Mouse (Mus musculus) cerebellum, adult 2 months (tissue): ENCODE data around the gene Lypla2. TPM values are rescaled to one million over a fixed set of nuclear protein-coding genes. Genes with fewer than 3 reads are reported as not detected.
A peak's percentile ranks its signal among the peaks of the same experiment; 100 is the strongest.
"Not testable (repeated sequence)": the region's sequence is repeated elsewhere in the genome, so short reads cannot be mapped to it uniquely, and the experiment has no call there.

ENCODE experiments used
- DNase-seq, 2 experiments: peaks; one replicate each; pipeline ENCODE4 v3.0.0; 2021
- H3K27ac ChIP-seq: fragments of 200-500 bp; 2 replicates; pipeline ENCODE4 v1.5.1; 2012; ENCODE audit warnings: low read length, control low read depth, inconsistent platforms; ENCODE audit not compliant: insufficient read depth
- H3K27me3 ChIP-seq: fragments of 200-500 bp; 2 replicates; pipeline ENCODE4 v1.6.1; 2012; ENCODE audit warnings: inconsistent platforms, mild to moderate bottlenecking, low read length, moderate library complexity; ENCODE audit not compliant: control insufficient read depth, insufficient read depth
- H3K4me1 ChIP-seq: fragments of 200-500 bp; 2 replicates; pipeline ENCODE4 v1.6.1; 2011; ENCODE audit warnings: low read length; ENCODE audit not compliant: control insufficient read depth, insufficient read depth
- H3K4me3 ChIP-seq: fragments of 200-500 bp; replicated peaks from 2 replicates; pipeline ENCODE3; 2011; ENCODE audit warnings: mild to moderate bottlenecking, low read depth, low read length, control low read depth; ENCODE audit not compliant: insufficient read depth
- CTCF ChIP-seq: fragments of 200-500 bp; IDR thresholded peaks from 2 replicates; pipeline ENCODE4 v1.5.1; 2011; ENCODE audit warnings: low read depth, mild to moderate bottlenecking, control low read depth, low read length, moderate library complexity, borderline replicate concordance; ENCODE audit not compliant: insufficient read depth
- POLR2A ChIP-seq: fragments of 200-500 bp; IDR thresholded peaks from 2 replicates; pipeline ENCODE4 v1.6.1; 2011; ENCODE audit warnings: low read length, control low read depth, borderline replicate concordance; ENCODE audit not compliant: insufficient read depth
- WGBS: fragments of 180-500 bp; shearing (Covaris S2); methylation state at CpG from one replicate; pipeline ENCODE4 v1.1.7; 2018; 5-methylcytosine and 5-hydroxymethylcytosine counted together
- polyA plus RNA-seq: library from polyadenylated mRNA; depleted of rRNA; stranded (reverse); fragments of >200 nt; gene quantifications from 2 replicates; pipeline ENCODE4 v1.2.3, GENCODE M21; 2012

Gene Lypla2
- polyA plus RNA-seq, 1 experiment, result 123 TPM

GRCm38 (mm10) chr4:135985769-135986168 is 13.3 kb upstream of the Lypla2 start:
- H3K4me1 ChIP-seq, result peaks cover 9% of the 10 kb centered on the region
- H3K27ac ChIP-seq, result no peak overlapping the region
- H3K4me3 ChIP-seq, result peak overlapping the region; percentile 62
- no peak for DNase-seq
- TF ChIP-seq POLR2A, result no peak
- TF ChIP-seq CTCF, result no peak
- no peaks in the 10 kb centered on the region for H3K27me3 ChIP-seq
- 77% methylated on average over 7 of the region's 7 CpGs for WGBS

GRCm38 (mm10) chr4:135985193-135985592 is 12.8 kb upstream of the Lypla2 start:
- TF ChIP-seq POLR2A (no peak), CTCF (no peak)
- 88% methylated on average over 5 of the region's 5 CpGs for WGBS
- no peaks in the 10 kb centered on the region for H3K27me3 ChIP-seq

GRCm38 (mm10) chr4:135984556-135984955 is 12.1 kb upstream of the Lypla2 start:
- 82% methylated on average over 5 of the region's 5 CpGs for WGBS
- TF ChIP-seq POLR2A, result no peak
- TF ChIP-seq CTCF, result no peak
- peaks cover 10% of the 10 kb centered on the region for H3K4me1 ChIP-seq
- no peak for DNase-seq
- no peaks in the 10 kb centered on the region for H3K27me3 ChIP-seq
- no peak overlapping the region for H3K4me3 ChIP-seq
- no peak overlapping the region for H3K27ac ChIP-seq

More at GRCm38 (mm10) chr4:135985193-135985592, 12.8 kb upstream of the Lypla2 start:
- no peak overlapping the region for H3K4me3 ChIP-seq
- H3K27ac ChIP-seq, result no peak overlapping the region
- H3K4me1 ChIP-seq, result peaks cover 10% of the 10 kb centered on the region
- DNase-seq, result no peak

- peak in 1 of 2 experiments; percentile 65 for DNase-seq
- Histone ChIP-seq H3K4me1 (peaks cover 10% of the 10 kb centered on the region), H3K27me3 (no peaks in the 10 kb centered on the region), H3K4me3 (no peak overlapping the region), H3K27ac (no peak overlapping the region)
- WGBS, result 5% methylated on average over 7 of the region's 7 CpGs
- no peak for TF ChIP-seq POLR2A
- TF ChIP-seq CTCF, result peak; percentile 39; the same call in 1 of the 2 replicates
Measured at GRCm38 (mm10) chr4:135981524-135982063, 9.2 kb upstream of the Lypla2 start.

DNA sequence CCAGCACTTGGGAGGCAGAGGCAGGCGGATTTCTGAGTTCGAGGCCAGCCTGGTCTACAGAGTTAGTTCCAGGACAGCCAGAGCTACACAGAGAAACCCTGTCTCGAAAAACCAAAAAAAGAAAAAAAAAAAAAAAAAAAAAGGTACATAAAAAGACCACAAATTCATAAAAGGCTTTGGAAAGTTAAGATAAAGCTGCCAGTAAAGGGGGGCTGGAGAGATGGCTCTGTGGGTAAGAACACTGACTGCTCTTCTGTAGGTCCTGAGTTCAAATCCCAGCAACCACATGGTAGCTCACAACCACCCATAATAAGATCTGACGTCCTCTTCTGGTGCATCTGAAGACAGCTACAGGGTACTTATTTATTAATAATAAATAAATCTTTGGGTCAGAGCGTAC is 7.8 kb upstream of the Lypla2 start:
- H3K4me3 ChIP-seq, H3K27me3 ChIP-seq, H3K4me1 ChIP-seq, H3K27ac ChIP-seq, DNase-seq: not testable (repeated sequence)
- WGBS, result 93% methylated on average over 5 of the region's 5 CpGs

DNA sequence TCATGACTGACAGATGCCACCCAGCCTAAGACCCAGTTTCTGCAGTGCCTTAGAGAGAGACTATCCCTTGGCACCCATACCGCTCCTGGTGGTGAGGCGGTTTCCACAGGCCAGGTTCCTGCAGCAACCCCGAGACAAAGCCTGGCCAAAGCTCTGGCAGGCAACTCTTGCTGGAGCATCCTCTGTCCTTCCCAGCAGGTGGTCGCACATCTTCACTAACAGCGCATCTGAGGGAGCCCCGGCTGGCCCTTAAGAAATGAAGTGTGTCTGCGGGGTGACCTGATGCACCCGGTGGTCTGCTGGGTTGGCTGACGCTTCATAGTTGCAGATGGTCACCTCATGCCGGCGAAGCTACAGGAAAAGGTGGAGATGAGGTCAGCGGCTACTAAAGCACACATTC is 3.7 kb upstream of the Lypla2 start:
- H3K27ac ChIP-seq, result no peak overlapping the region
- DNase-seq, result peak in 1 of 2 experiments; percentile 15

GRCm38 (mm10) chr4:135972911-135973811 is 735 bp upstream of the Lypla2 start:
- WGBS, result 60% methylated on average over 13 of the region's 13 CpGs
- Histone ChIP-seq H3K27me3 (no peaks in the 10 kb centered on the region), H3K4me3 (peak overlapping the region; percentile 91), H3K27ac (peak overlapping the region; percentile 48; the same call in 1 of the 2 replicates), H3K4me1 (peaks cover 4% of the 10 kb centered on the region)
- TF ChIP-seq POLR2A (no peak), CTCF (no peak)
- peak in 1 of 2 experiments; percentile 11 for DNase-seq

More for the DNA sequence above, 3.7 kb upstream of the Lypla2 start:
- TF ChIP-seq CTCF (no peak), POLR2A (no peak)
- Histone ChIP-seq H3K4me1 (peaks cover 8% of the 10 kb centered on the region), H3K4me3 (no peak overlapping the region), H3K27me3 (no peaks in the 10 kb centered on the region)
- WGBS, result 74% methylated on average over 12 of the region's 12 CpGs
